Mouse (Mus musculus) neural tube, embryonic 15.5 days (tissue): ENCODE results near the gene Mrpl17. TPM values are rescaled to one million over a fixed set of nuclear protein-coding genes. Genes with fewer than 3 reads are reported as not detected.

ENCODE experiments used
- ATAC-seq: fragments of 200-750 bp; cut with Nextera tagmentation; 2 replicates; pipeline ENCODE4 v1.8.0; 2017; ENCODE audit warnings: mild to moderate bottlenecking, moderate TSS enrichment, moderate library complexity; ENCODE audit not compliant: low FRiP score
- H3K27ac ChIP-seq: fragments of 300-500 bp; sonication (generic); replicated peaks from 2 replicates; pipeline ENCODE4 v1.5.1; 2015; ENCODE audit warnings: mild to moderate bottlenecking, inconsistent platforms
- H3K27me3 ChIP-seq: fragments of 300-500 bp; sonication (generic); replicated peaks from 2 replicates; pipeline ENCODE4 v1.6.1; 2015; ENCODE audit warnings: inconsistent platforms
- H3K36me3 ChIP-seq: fragments of 300-500 bp; sonication (generic); 2 replicates; pipeline ENCODE4 v1.6.1; 2015; ENCODE audit warnings: inconsistent platforms
- H3K4me1 ChIP-seq: fragments of 300-500 bp; sonication (generic); 2 replicates; pipeline ENCODE4 v1.6.1; 2015; ENCODE audit warnings: inconsistent platforms
- H3K4me2 ChIP-seq: fragments of 300-500 bp; sonication (generic); 2 replicates; pipeline ENCODE4 v1.6.1; 2015; ENCODE audit warnings: inconsistent platforms, mild to moderate bottlenecking, moderate library complexity
- H3K4me3 ChIP-seq: fragments of 300-500 bp; sonication (generic); replicated peaks from 2 replicates; pipeline ENCODE4 v1.5.1; 2015; ENCODE audit warnings: mild to moderate bottlenecking, inconsistent platforms
- H3K9ac ChIP-seq: fragments of 300-500 bp; sonication (generic); replicated peaks from 2 replicates; pipeline ENCODE4 v1.6.1; 2015; ENCODE audit warnings: mild to moderate bottlenecking, inconsistent platforms
- H3K9me3 ChIP-seq: fragments of 300-500 bp; sonication (generic); replicated peaks from 2 replicates; pipeline ENCODE4 v1.6.1; 2016; ENCODE audit warnings: inconsistent platforms
- WGBS: fragments of 180-500 bp; shearing (Covaris S2); methylation state at CpG from one replicate; pipeline ENCODE4 v1.1.7; 2015; ENCODE audit warnings: mixed read lengths; 5-methylcytosine and 5-hydroxymethylcytosine counted together
- polyA plus RNA-seq: library from polyadenylated mRNA; unstranded; fragments of >200 nt; fragmentation: Nextera tagmentation; extraction: Ambion mirVana; gene quantifications from 2 replicates; pipeline ENCODE4 v1.2.1, GENCODE M21; 2015

Gene Mrpl17
- polyA plus RNA-seq, 1 experiment from 2014 or later, result 189 TPM

DNA sequence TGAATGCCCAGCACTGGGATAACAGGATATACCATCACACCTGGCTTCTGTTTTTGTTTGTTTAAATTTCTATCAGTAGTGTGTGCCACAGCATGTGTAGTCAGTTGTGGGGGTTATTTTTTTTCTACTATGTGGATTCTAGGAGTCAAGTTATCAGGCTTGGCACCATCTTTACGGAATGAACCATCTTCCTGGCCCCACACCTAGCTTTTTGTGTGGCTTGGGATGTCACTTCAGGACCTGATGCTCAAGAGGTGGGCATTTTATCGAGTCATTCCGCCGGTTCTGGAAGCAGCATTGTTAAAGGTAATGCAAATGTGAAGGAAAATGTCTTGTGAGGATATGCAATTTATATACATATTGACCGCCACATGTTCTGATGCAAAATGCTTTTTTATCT lies 4.8 kb downstream of the Mrpl17 start:
- no peaks in the 10 kb centered on the region for H3K9me3 ChIP-seq
- peaks cover 16% of the 10 kb centered on the region for H3K4me1 ChIP-seq
- H3K36me3 ChIP-seq, result peaks cover 17% of the 10 kb centered on the region
- no peak overlapping the region for H3K9ac ChIP-seq
- no peak overlapping the region for H3K27ac ChIP-seq
- no peak for ATAC-seq
- WGBS, result 76% methylated on average over 5 of the region's 5 CpGs
- H3K27me3 ChIP-seq, result no peaks in the 10 kb centered on the region
- H3K4me2 ChIP-seq, result no peak overlapping the region
- no peak overlapping the region for H3K4me3 ChIP-seq

GRCm38 (mm10) chr7:105803428-105803827 lies 7.5 kb downstream of the Mrpl17 start:
- no peak for ATAC-seq
- no peaks in the 10 kb centered on the region for H3K27me3 ChIP-seq
- no peaks in the 10 kb centered on the region for H3K4me1 ChIP-seq
- H3K36me3 ChIP-seq, result peaks cover 8% of the 10 kb centered on the region
- no peak overlapping the region for H3K9ac ChIP-seq
- no peak overlapping the region for H3K27ac ChIP-seq
- no peak overlapping the region for H3K4me2 ChIP-seq
- no peak overlapping the region for H3K4me3 ChIP-seq
- H3K9me3 ChIP-seq, result no peaks in the 10 kb centered on the region

GRCm38 (mm10) chr7:105802771-105803170 lies 8.1 kb downstream of the Mrpl17 start:
- H3K9ac ChIP-seq, result no peak overlapping the region
- no peaks in the 10 kb centered on the region for H3K27me3 ChIP-seq
- H3K4me3 ChIP-seq, result no peak overlapping the region
- no peak for ATAC-seq
- no peak overlapping the region for H3K4me2 ChIP-seq
- H3K27ac ChIP-seq, result no peak overlapping the region
- H3K9me3 ChIP-seq, result no peaks in the 10 kb centered on the region
- no peaks in the 10 kb centered on the region for H3K4me1 ChIP-seq
- WGBS, result 53% methylated on average over 1 of the region's 1 CpGs
- 0 out of 2 replicates have a peak, but pooled peaks cover 4% of the 10 kb centered on the region for H3K36me3 ChIP-seq

DNA sequence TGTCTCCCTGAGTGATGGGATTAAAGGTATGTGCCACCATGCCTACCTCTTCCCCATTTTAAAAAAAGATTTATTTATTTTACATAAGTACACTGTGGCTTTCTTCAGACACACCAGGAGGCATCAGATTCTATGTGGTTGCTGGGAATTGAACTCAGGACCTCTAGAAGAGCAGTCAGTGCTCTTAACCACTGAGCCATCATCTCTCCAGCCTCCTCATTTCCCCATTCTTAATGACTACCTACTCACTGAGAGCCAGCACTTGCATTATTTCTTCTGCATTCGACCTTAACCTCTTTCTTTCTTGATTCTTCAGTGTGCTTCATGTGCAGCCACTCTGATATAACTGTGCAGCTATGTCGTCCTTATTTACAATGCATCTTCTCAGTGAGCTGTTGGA lies 8.6 kb downstream of the Mrpl17 start:
- Histone ChIP-seq H3K9ac (no peak overlapping the region), H3K9me3 (no peaks in the 10 kb centered on the region), H3K27me3 (no peaks in the 10 kb centered on the region), H3K4me3 (no peak overlapping the region), H3K4me2 (no peak overlapping the region), H3K27ac (no peak overlapping the region), H3K4me1 (no peaks in the 10 kb centered on the region), H3K36me3 (0 out of 2 replicates have a peak, but pooled peaks cover 2% of the 10 kb centered on the region)
- no peak for ATAC-seq
- 47% methylated on average over 2 of the region's 2 CpGs for WGBS

DNA sequence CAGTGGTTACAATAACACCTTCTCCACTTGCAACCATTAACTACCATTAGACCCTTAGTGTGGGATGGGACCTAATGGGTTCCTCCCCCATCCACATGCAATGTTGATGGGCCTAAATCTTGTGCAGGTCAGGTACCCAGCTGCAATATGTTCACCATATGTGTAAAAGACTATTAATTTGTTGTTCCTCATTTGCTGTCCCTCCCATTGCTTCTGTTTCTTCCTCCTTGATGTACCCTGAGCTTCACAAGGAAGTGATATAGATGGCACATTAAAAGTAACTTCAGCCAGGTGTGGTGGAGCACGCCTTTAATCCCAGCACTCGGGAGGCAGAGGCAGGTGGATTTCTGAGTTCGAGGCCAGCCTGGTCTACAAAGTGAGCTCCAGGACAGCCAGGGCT lies 13.9 kb downstream of the Mrpl17 start:
- Histone ChIP-seq H3K36me3 (no peaks in the 10 kb centered on the region), H3K4me2 (no peak overlapping the region), H3K4me3 (no peak overlapping the region), H3K4me1 (no peaks in the 10 kb centered on the region), H3K27ac (no peak overlapping the region), H3K9ac (no peak overlapping the region), H3K9me3 (no peaks in the 10 kb centered on the region), H3K27me3 (no peaks in the 10 kb centered on the region)
- ATAC-seq, result no peak
- 91% methylated on average over 3 of the region's 3 CpGs for WGBS

DNA sequence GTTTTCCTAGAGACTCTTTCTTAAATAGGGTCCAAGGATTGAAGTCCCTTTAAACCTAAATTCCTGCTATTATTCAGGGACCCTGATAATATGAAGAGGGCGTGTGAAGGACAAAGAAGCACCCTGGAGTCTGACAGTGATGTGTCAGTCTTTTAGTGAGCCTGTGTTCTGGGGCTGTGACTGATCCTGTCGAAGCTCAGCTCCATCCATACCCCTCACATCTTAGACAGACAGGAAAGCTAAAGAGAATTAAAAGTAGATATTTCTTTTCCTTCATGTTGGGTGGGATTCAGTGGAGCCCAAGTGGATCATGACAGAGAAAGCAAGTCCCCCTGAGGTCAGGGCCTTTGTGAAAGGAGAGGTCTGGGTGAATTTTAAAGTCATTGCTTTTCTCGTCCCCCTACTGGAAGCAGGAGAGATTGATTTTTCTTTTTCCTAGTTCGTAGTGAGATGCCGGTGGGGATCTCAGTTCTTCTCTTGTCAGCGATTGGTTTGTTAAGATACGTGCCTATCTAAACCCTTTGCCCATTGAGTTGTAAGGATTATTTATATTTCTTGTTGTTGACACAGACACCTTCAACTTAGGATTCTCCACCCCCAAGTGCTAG lies 15.0 kb downstream of the Mrpl17 start:
- no peak; the same call in 1 of the 2 replicates for ATAC-seq
- H3K27me3 ChIP-seq, result no peaks in the 10 kb centered on the region
- no peak overlapping the region for H3K9ac ChIP-seq
- no peaks in the 10 kb centered on the region for H3K36me3 ChIP-seq
- no peak overlapping the region for H3K4me2 ChIP-seq
- no peak overlapping the region for H3K27ac ChIP-seq
- H3K4me3 ChIP-seq, result no peak overlapping the region
- no peaks in the 10 kb centered on the region for H3K9me3 ChIP-seq
- no peaks in the 10 kb centered on the region for H3K4me1 ChIP-seq
- WGBS, result 19% methylated on average over 7 of the region's 7 CpGs

GRCm38 (mm10) chr7:105793701-105794100 lies 17.2 kb downstream of the Mrpl17 start:
- no peak overlapping the region for H3K9ac ChIP-seq
- no peaks in the 10 kb centered on the region for H3K27me3 ChIP-seq
- H3K27ac ChIP-seq, result peak overlapping the region; percentile 48; the same call in 1 of the 2 replicates
- H3K4me2 ChIP-seq, result no peak overlapping the region
- H3K36me3 ChIP-seq, result no peaks in the 10 kb centered on the region
- H3K4me1 ChIP-seq, result no peaks in the 10 kb centered on the region; the same call in none of the 2 replicates
- H3K9me3 ChIP-seq, result no peaks in the 10 kb centered on the region
- no peak overlapping the region for H3K4me3 ChIP-seq
- 77% methylated on average over 7 of the region's 7 CpGs for WGBS
- ATAC-seq, result no peak

DNA sequence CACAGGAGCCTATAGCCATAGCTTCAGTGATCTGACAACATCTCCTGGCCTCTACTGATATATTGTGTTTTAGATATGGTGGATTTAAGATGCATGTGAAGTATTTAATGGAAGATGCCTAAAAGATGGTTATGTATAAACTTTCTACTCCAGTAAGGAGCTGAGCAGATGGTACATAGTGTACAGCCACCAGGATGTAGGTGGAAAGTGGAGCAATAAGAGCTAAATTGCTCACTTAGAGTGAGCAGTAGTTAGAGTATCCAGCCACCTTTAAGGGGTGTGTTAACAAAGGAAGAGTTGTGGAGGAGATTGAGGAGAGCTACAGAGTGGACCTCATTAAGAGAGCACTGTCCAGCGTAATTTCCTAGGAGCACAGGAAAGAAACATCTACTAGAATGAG lies 19.8 kb downstream of the Mrpl17 start:
- H3K9ac ChIP-seq, result no peak overlapping the region
- WGBS, result 78% methylated on average over 1 of the region's 1 CpGs
- no peaks in the 10 kb centered on the region for H3K27me3 ChIP-seq
- H3K9me3 ChIP-seq, result no peaks in the 10 kb centered on the region
- H3K36me3 ChIP-seq, result no peaks in the 10 kb centered on the region
- H3K4me2 ChIP-seq, result no peak overlapping the region
- peaks cover 11% of the 10 kb centered on the region for H3K4me1 ChIP-seq
- H3K27ac ChIP-seq, result no peak overlapping the region
- ATAC-seq, result no peak
- H3K4me3 ChIP-seq, result no peak overlapping the region

- WGBS, result under 1% methylated on average over 69 of the region's 97 CpGs
- H3K27me3 ChIP-seq, result no peaks in the 10 kb centered on the region
- peak within 1 kb of the TSS; percentile 73 for H3K4me3 ChIP-seq
- peak; percentile 76 for ATAC-seq
- H3K36me3 ChIP-seq, result peaks cover 7% of the 10 kb centered on the region; the same call in 1 of the 2 replicates
- H3K4me1 ChIP-seq, result peaks cover 47% of the 10 kb centered on the region
- H3K27ac ChIP-seq, result peak within 1 kb of the TSS; percentile 95
- no peaks in the 10 kb centered on the region for H3K9me3 ChIP-seq
- H3K4me2 ChIP-seq, result peak within 1 kb of the TSS; percentile 78
- peak within 1 kb of the TSS; percentile 92 for H3K9ac ChIP-seq
These were observed 23.4 kb downstream of the Mrpl17 start, which contains the start of gene Dchs1 for GRCm38 (mm10) chr7:105787285-105788140. Dchs1 (minus strand) TSS chr7:105787654.

- Histone ChIP-seq H3K36me3 (peaks cover 11% of the 10 kb centered on the region), H3K27me3 (no peaks in the 10 kb centered on the region), H3K27ac (peak overlapping the region; percentile 95), H3K4me2 (peak overlapping the region; percentile 78), H3K4me1 (peaks cover 50% of the 10 kb centered on the region), H3K9me3 (no peaks in the 10 kb centered on the region), H3K4me3 (peak overlapping the region; percentile 73), H3K9ac (peak overlapping the region; percentile 92)
- 3% methylated on average over 20 of the region's 20 CpGs for WGBS
- peak; percentile 81 for ATAC-seq
These were observed 24.2 kb downstream of the Mrpl17 start for GRCm38 (mm10) chr7:105786506-105787284.

DNA sequence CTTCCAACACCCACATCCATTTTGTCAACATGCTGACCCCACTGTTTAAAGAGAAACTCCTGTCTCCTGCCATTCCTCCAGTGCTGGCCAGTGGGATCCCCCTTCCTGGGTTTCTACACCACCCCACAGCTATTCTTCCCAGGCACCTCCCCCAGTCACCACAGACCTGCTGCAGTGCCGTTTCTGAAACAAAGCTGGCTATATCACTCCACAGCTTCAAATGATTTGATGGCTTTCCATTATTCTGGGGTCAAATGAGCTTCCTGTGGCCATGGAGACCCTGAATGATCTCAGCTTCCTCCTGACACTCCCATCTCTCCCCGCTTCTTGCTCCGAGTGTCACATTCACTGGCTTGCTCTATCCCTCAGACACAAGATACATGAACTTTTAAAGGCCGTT lies 26.3 kb downstream of the Mrpl17 start:
- no peak for ATAC-seq
- peak overlapping the region; percentile 48; the same call in 1 of the 2 replicates for H3K27ac ChIP-seq
- H3K4me2 ChIP-seq, result peak overlapping the region; percentile 78
- no peaks in the 10 kb centered on the region for H3K27me3 ChIP-seq
- peak overlapping the region; percentile 19 for H3K4me3 ChIP-seq
- 6% methylated on average over 4 of the region's 4 CpGs for WGBS
- peak overlapping the region; percentile 17; the same call in 1 of the 2 replicates for H3K9ac ChIP-seq
- peaks cover 58% of the 10 kb centered on the region for H3K4me1 ChIP-seq
- no peaks in the 10 kb centered on the region for H3K9me3 ChIP-seq
- peaks cover 32% of the 10 kb centered on the region for H3K36me3 ChIP-seq
